Mouse (Mus musculus) embryonic facial prominence, embryonic 11.5 days (tissue): Measurements from ENCODE around the gene Lcor. TPM values are rescaled to one million over a fixed set of nuclear protein-coding genes. Genes with fewer than 3 reads are reported as not detected.

Experiments
- ATAC-seq: fragments of 200-750 bp; cut with Nextera tagmentation; replicated peaks from 2 replicates; pipeline ENCODE4 v1.8.0; 2017; ENCODE audit warnings: low read depth; ENCODE audit not compliant: insufficient number of reproducible peaks, low FRiP score, low TSS enrichment
- DNase-seq: peaks from one replicate; pipeline ENCODE4 v3.0.0-alpha.2; 2015; ENCODE audit warnings: low spot score
- H3K27ac ChIP-seq: fragments of 300-500 bp; sonication (generic); replicated peaks from 2 replicates; pipeline ENCODE4 v1.5.1; 2014; ENCODE audit warnings: mild to moderate bottlenecking, low read depth, low read length, control low read depth
- H3K27me3 ChIP-seq: fragments of 300-500 bp; sonication (generic); 2 replicates; pipeline ENCODE4 v1.6.1; 2014; ENCODE audit warnings: mild to moderate bottlenecking, low read length, moderate library complexity, mixed read lengths; ENCODE audit not compliant: control insufficient read depth, insufficient read depth
- H3K36me3 ChIP-seq: fragments of 300-500 bp; sonication (generic); replicated peaks from 2 replicates; pipeline ENCODE4 v1.6.1; 2014; ENCODE audit warnings: low read depth, mild to moderate bottlenecking, low read length, moderate library complexity, mixed read lengths; ENCODE audit not compliant: control insufficient read depth, insufficient read depth
- H3K4me1 ChIP-seq: fragments of 300-500 bp; sonication (generic); 2 replicates; pipeline ENCODE4 v1.6.1; 2014; ENCODE audit warnings: low read length, mixed read lengths; ENCODE audit not compliant: control insufficient read depth, insufficient read depth
- H3K4me2 ChIP-seq: fragments of 300-500 bp; sonication (generic); 2 replicates; pipeline ENCODE4 v1.6.1; 2014; ENCODE audit warnings: low read depth, mild to moderate bottlenecking, control low read depth, low read length, moderate library complexity
- H3K4me3 ChIP-seq: fragments of 300-500 bp; sonication (generic); 2 replicates; pipeline ENCODE4 v1.5.1; 2014; ENCODE audit warnings: low read depth, low read length, control low read depth
- H3K9ac ChIP-seq: fragments of 300-500 bp; sonication (generic); replicated peaks from 2 replicates; pipeline ENCODE4 v1.6.1; 2014; ENCODE audit warnings: mild to moderate bottlenecking, control low read depth, low read length
- H3K9me3 ChIP-seq: fragments of 300-500 bp; sonication (generic); replicated peaks from 2 replicates; pipeline ENCODE4 v1.6.1; 2016; ENCODE audit warnings: mild to moderate bottlenecking, low read length, inconsistent platforms, mixed read lengths; ENCODE audit not compliant: control insufficient read depth
- WGBS: fragments of 180-500 bp; shearing (Covaris S2); extraction: QIAGEN DNeasy Blood & Tissue Kit; methylation state at CpG from one replicate; pipeline ENCODE4 v1.1.7; 2014; 5-methylcytosine and 5-hydroxymethylcytosine counted together
- polyA plus RNA-seq: library from polyadenylated mRNA; unstranded; fragments of >200 nt; fragmentation: Nextera tagmentation; extraction: Ambion mirVana; gene quantifications from 2 replicates; pipeline ENCODE4 v1.2.1, GENCODE M21; 2014

The Lcor gene
- polyA plus RNA-seq, 1 experiment from 2014 or later, result 15.4 TPM

- H3K4me1 ChIP-seq, result no peaks in the 10 kb centered on the region
- no peak overlapping the region for H3K9ac ChIP-seq
- no peaks in the 10 kb centered on the region for H3K27me3 ChIP-seq
- H3K27ac ChIP-seq, result no peak overlapping the region
- 47% methylated on average over 10 of the region's 10 CpGs for WGBS
- ATAC-seq (no peak), DNase-seq (peak; percentile 35)
- H3K4me3 ChIP-seq, result no peak overlapping the region
- no peak overlapping the region for H3K4me2 ChIP-seq
- no peaks in the 10 kb centered on the region for H3K36me3 ChIP-seq
- no peaks in the 10 kb centered on the region for H3K9me3 ChIP-seq
Measured at GRCm38 (mm10) chr19:41445013-41445610, 37.3 kb upstream of the Lcor start.

- Histone ChIP-seq H3K9ac (no peak overlapping the region), H3K4me3 (no peak overlapping the region), H3K4me1 (no peaks in the 10 kb centered on the region), H3K27ac (no peak overlapping the region), H3K36me3 (no peaks in the 10 kb centered on the region), H3K27me3 (no peaks in the 10 kb centered on the region), H3K4me2 (no peak overlapping the region), H3K9me3 (no peaks in the 10 kb centered on the region)
- no peak for DNase-seq
- ATAC-seq, result no peak
- 30% methylated on average over 5 of the region's 5 CpGs for WGBS
Measured at GRCm38 (mm10) chr19:41445723-41446122, 36.7 kb upstream of the Lcor start.

GRCm38 (mm10) chr19:41447166-41447565 lies 35.3 kb upstream of the Lcor start:
- no peak overlapping the region for H3K4me2 ChIP-seq
- 91% methylated on average over 2 of the region's 2 CpGs for WGBS
- no peaks in the 10 kb centered on the region for H3K9me3 ChIP-seq
- no peaks in the 10 kb centered on the region for H3K27me3 ChIP-seq
- no peak overlapping the region for H3K27ac ChIP-seq
- no peaks in the 10 kb centered on the region for H3K4me1 ChIP-seq
- no peaks in the 10 kb centered on the region for H3K36me3 ChIP-seq
- no peak overlapping the region for H3K4me3 ChIP-seq
- no peak for DNase-seq
- ATAC-seq, result no peak
- H3K9ac ChIP-seq, result no peak overlapping the region

- no peak overlapping the region for H3K4me2 ChIP-seq
- H3K27me3 ChIP-seq, result no peaks in the 10 kb centered on the region
- H3K9me3 ChIP-seq, result no peaks in the 10 kb centered on the region
- DNase-seq (no peak), ATAC-seq (no peak)
- H3K4me3 ChIP-seq, result no peak overlapping the region
- H3K27ac ChIP-seq, result no peak overlapping the region
- 70% methylated on average over 2 of the region's 2 CpGs for WGBS
- no peak overlapping the region for H3K9ac ChIP-seq
- H3K4me1 ChIP-seq, result no peaks in the 10 kb centered on the region
- no peaks in the 10 kb centered on the region for H3K36me3 ChIP-seq
Measured at GRCm38 (mm10) chr19:41447760-41448159, 34.7 kb upstream of the Lcor start.

- Histone ChIP-seq H3K4me1 (no peaks in the 10 kb centered on the region), H3K4me3 (no peak overlapping the region), H3K9ac (no peak overlapping the region), H3K4me2 (no peak overlapping the region), H3K27me3 (no peaks in the 10 kb centered on the region), H3K27ac (no peak overlapping the region), H3K36me3 (no peaks in the 10 kb centered on the region), H3K9me3 (no peaks in the 10 kb centered on the region)
- ATAC-seq, result no peak
- DNase-seq, result no peak
- 56% methylated on average over 7 of the region's 7 CpGs for WGBS
Measured at GRCm38 (mm10) chr19:41449415-41450075, 32.9 kb upstream of the Lcor start.

GRCm38 (mm10) chr19:41452166-41452565 lies 30.3 kb upstream of the Lcor start:
- ATAC-seq (no peak), DNase-seq (peak; percentile 24)
- H3K4me1 ChIP-seq, result no peaks in the 10 kb centered on the region
- 18% methylated on average over 3 of the region's 3 CpGs for WGBS
- H3K27ac ChIP-seq, result no peak overlapping the region
- H3K9ac ChIP-seq, result no peak overlapping the region
- H3K36me3 ChIP-seq, result no peaks in the 10 kb centered on the region
- H3K27me3 ChIP-seq, result no peaks in the 10 kb centered on the region
- H3K4me3 ChIP-seq, result no peak overlapping the region
- no peak overlapping the region for H3K4me2 ChIP-seq
- H3K9me3 ChIP-seq, result no peaks in the 10 kb centered on the region

- H3K4me3 ChIP-seq, result no peak overlapping the region
- H3K9me3 ChIP-seq, result no peaks in the 10 kb centered on the region
- H3K36me3 ChIP-seq, result no peaks in the 10 kb centered on the region
- no peak overlapping the region for H3K27ac ChIP-seq
- 88% methylated on average over 5 of the region's 7 CpGs for WGBS
- no peak for DNase-seq
- H3K27me3 ChIP-seq, result no peaks in the 10 kb centered on the region
- no peak for ATAC-seq
- H3K9ac ChIP-seq, result no peak overlapping the region
- no peaks in the 10 kb centered on the region for H3K4me1 ChIP-seq
- no peak overlapping the region for H3K4me2 ChIP-seq
Measured at GRCm38 (mm10) chr19:41454601-41455000, 27.8 kb upstream of the Lcor start.

GRCm38 (mm10) chr19:41455091-41455626 lies 27.3 kb upstream of the Lcor start:
- Histone ChIP-seq H3K4me2 (no peak overlapping the region), H3K36me3 (no peaks in the 10 kb centered on the region), H3K4me3 (no peak overlapping the region), H3K9ac (no peak overlapping the region), H3K27me3 (no peaks in the 10 kb centered on the region), H3K4me1 (no peaks in the 10 kb centered on the region), H3K27ac (no peak overlapping the region), H3K9me3 (no peaks in the 10 kb centered on the region)
- ATAC-seq (no peak), DNase-seq (no peak)
- WGBS, result 70% methylated on average over 6 of the region's 6 CpGs
